Mouse (Mus musculus): ENCODE measurements around the gene Rnd2.

Rnd2 gene

GRCm38 (mm10) chr11:101519364-101519763, 54.6 kb downstream of the Rnd2 start:
- in situ Hi-C loops (cut with MboI, MseI) = no loop called here

Measured in regulatory T cell (primary cell).